Mouse (Mus musculus) liver, embryonic 16.5 days (tissue): Measurements from ENCODE around the gene Zswim2. TPM values are rescaled to one million over a fixed set of nuclear protein-coding genes. Genes with fewer than 3 reads are reported as not detected.

Source experiments
- ATAC-seq: fragments of 200-750 bp; cut with Nextera tagmentation; 2 replicates; pipeline ENCODE4 v1.8.0; 2017; ENCODE audit warnings: low read depth, mild to moderate bottlenecking, moderate number of reproducible peaks, moderate library complexity
- H3K27ac ChIP-seq: fragments of 300-500 bp; sonication (generic); 2 replicates; pipeline ENCODE4 v1.5.1; 2014; ENCODE audit warnings: mild to moderate bottlenecking, low read length
- H3K27me3 ChIP-seq: fragments of 300-500 bp; sonication (generic); 2 replicates; pipeline ENCODE4 v1.6.1; 2014; ENCODE audit warnings: low read depth, low read length, mixed read lengths; ENCODE audit not compliant: control insufficient read depth, insufficient read depth
- H3K36me3 ChIP-seq: fragments of 300-500 bp; sonication (generic); 2 replicates; pipeline ENCODE4 v1.6.1; 2014; ENCODE audit warnings: mild to moderate bottlenecking; ENCODE audit not compliant: control insufficient read depth, insufficient read depth
- H3K4me1 ChIP-seq: fragments of 300-500 bp; sonication (generic); 2 replicates; pipeline ENCODE4 v1.6.1; 2014; ENCODE audit warnings: low read depth, low read length, mixed read lengths; ENCODE audit not compliant: control insufficient read depth
- H3K4me2 ChIP-seq: fragments of 300-500 bp; sonication (generic); 2 replicates; pipeline ENCODE4 v1.6.1; 2014; ENCODE audit warnings: low read depth, low read length, mixed read lengths
- H3K4me3 ChIP-seq: fragments of 300-500 bp; sonication (generic); 2 replicates; pipeline ENCODE4 v1.5.1; 2014; ENCODE audit warnings: low read depth, mild to moderate bottlenecking, low read length
- H3K9ac ChIP-seq: fragments of 300-500 bp; sonication (generic); 2 replicates; pipeline ENCODE4 v1.6.1; 2014; ENCODE audit warnings: low read depth, low read length
- H3K9me3 ChIP-seq: fragments of 300-500 bp; sonication (generic); replicated peaks from 2 replicates; pipeline ENCODE4 v1.6.1; 2016; ENCODE audit warnings: low read length; ENCODE audit not compliant: control insufficient read depth
- WGBS: fragments of 180-500 bp; shearing (Covaris S2); extraction: QIAGEN DNeasy Blood & Tissue Kit; methylation state at CpG from one replicate; pipeline ENCODE4 v1.1.7; 2014; ENCODE audit not compliant: insufficient replicate concordance; 5-methylcytosine and 5-hydroxymethylcytosine counted together
- polyA plus RNA-seq: library from polyadenylated mRNA; unstranded; fragments of >200 nt; fragmentation: Nextera tagmentation; extraction: Ambion mirVana; gene quantifications from 2 replicates; pipeline ENCODE4 v1.2.1, GENCODE M21; 2015

Gene Zswim2
- polyA plus RNA-seq, 1 experiment from 2014 or later = not detected

DNA sequence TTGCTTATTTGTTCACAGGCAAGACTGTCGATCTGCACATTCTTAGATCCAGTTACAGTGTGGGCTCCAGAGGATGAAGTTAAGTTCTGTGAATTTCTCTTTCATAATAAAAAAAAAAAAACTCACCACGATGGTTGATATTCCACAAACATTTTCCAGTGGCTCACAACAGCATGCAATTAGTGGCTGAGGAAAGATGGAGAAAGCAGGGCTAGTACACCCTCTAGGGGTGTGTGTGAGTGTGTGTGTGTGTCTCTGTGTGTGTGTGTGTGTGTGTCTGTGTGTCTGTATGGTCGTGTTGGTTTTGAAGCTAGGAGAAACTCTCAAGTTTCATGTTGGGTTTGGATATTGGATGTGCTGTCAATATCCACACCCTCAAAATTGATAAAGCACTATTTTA lies 350 bp upstream of the Zswim2 start:
- Histone ChIP-seq H3K4me1 (no peaks in the 10 kb centered on the region), H3K4me3 (no peak overlapping the region), H3K9me3 (no peaks in the 10 kb centered on the region), H3K4me2 (no peak overlapping the region), H3K36me3 (no peaks in the 10 kb centered on the region), H3K9ac (no peak overlapping the region), H3K27me3 (no peaks in the 10 kb centered on the region), H3K27ac (no peak overlapping the region)
- ATAC-seq = no peak
- WGBS = 17% methylated on average over 3 of the region's 3 CpGs

GRCm38 (mm10) chr2:83929478-83930088 lies 11.4 kb downstream of the Zswim2 start:
- Histone ChIP-seq H3K4me3 (no peak overlapping the region), H3K9me3 (no peaks in the 10 kb centered on the region), H3K27me3 (no peaks in the 10 kb centered on the region), H3K27ac (no peak overlapping the region), H3K36me3 (no peaks in the 10 kb centered on the region), H3K9ac (no peak overlapping the region), H3K4me1 (no peaks in the 10 kb centered on the region), H3K4me2 (no peak overlapping the region)
- 10% methylated on average over 2 of the region's 2 CpGs for WGBS
- no peak for ATAC-seq

DNA sequence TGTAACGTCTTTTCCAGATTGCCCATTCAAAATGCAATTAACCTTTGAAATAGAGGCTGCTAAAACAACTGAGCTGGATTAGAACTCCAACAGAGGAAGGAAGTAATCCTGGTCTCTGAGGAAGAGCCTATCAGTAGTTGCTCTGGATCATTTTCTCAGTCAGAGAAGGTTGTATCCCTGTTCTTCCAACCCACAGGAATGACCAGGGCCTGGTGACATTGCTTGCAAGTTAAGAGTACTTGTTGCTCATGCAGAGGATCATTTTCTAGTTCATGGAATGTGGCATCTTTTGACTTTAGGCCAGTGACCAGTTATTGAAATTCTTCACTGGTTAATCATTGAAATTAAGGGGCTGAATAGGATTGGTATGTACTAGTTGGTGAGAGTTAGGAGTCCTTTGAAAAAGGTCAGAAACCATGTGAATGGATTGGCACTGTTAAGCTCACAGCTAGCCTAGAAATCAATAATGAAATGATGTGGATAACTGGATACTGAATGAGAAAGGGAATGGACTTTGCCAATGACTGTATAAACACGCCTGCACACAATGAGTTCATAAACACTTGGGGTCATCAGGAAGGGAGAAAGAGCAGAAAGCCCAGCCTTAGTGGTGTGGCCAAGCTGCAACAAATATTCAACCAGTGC lies 39.0 kb downstream of the Zswim2 start:
- no peak overlapping the region for H3K27ac ChIP-seq
- no peak overlapping the region for H3K4me2 ChIP-seq
- ATAC-seq = no peak
- no peaks in the 10 kb centered on the region for H3K4me1 ChIP-seq
- 50% methylated on average over 2 of the region's 2 CpGs for WGBS
- no peak overlapping the region for H3K4me3 ChIP-seq
- no peaks in the 10 kb centered on the region for H3K27me3 ChIP-seq
- no peaks in the 10 kb centered on the region for H3K9me3 ChIP-seq
- no peaks in the 10 kb centered on the region for H3K36me3 ChIP-seq
- H3K9ac ChIP-seq = no peak overlapping the region

DNA sequence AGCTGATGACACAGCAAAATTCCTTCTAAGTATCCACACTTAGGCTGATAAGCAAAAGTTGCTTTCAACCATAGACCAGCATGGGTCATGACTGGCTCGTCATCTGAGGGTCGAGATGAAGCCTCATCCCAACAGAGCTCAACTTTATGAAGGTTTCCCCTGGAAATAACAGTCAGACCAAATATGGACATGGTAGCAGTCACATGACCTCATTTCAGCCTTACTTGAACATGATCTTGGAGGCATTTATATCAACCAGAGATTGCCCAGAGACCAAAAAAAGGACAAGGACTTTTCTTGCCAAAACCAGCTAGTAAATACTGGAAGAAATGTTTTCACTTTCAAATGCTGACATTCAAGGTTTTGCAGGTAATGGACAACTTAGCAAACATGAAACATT lies 47.3 kb downstream of the Zswim2 start:
- Histone ChIP-seq H3K36me3 (no peaks in the 10 kb centered on the region), H3K9me3 (no peaks in the 10 kb centered on the region), H3K9ac (no peak overlapping the region), H3K4me1 (no peaks in the 10 kb centered on the region), H3K27ac (no peak overlapping the region), H3K27me3 (no peaks in the 10 kb centered on the region), H3K4me3 (no peak overlapping the region), H3K4me2 (no peak overlapping the region)
- ATAC-seq = no peak
- 64% methylated on average over 2 of the region's 2 CpGs for WGBS

GRCm38 (mm10) chr2:83883850-83884420 lies 57.1 kb downstream of the Zswim2 start:
- H3K36me3 ChIP-seq = no peaks in the 10 kb centered on the region
- H3K4me2 ChIP-seq = no peak overlapping the region
- H3K27me3 ChIP-seq = no peaks in the 10 kb centered on the region
- ATAC-seq = no peak
- no peak overlapping the region for H3K4me3 ChIP-seq
- 52% methylated on average over 6 of the region's 6 CpGs for WGBS
- no peaks in the 10 kb centered on the region for H3K9me3 ChIP-seq
- H3K4me1 ChIP-seq = no peaks in the 10 kb centered on the region
- H3K9ac ChIP-seq = no peak overlapping the region
- no peak overlapping the region for H3K27ac ChIP-seq

Other genes with a start within 250 kb of the Zswim2 start
- gene Itgav, start 216.8 kb downstream of the Zswim2 start, polyA plus RNA-seq = 15.0 and 15.7 TPM in 2 replicates
- 0.28 and 0.33 TPM in 2 replicates for gene Fam171b, start 128.6 kb downstream of the Zswim2 start, polyA plus RNA-seq
- gene Gm13698, start 14.5 kb upstream of the Zswim2 start, polyA plus RNA-seq = not detected in 2 replicates
- not detected in 2 replicates for gene Gm13693, start 20.3 kb upstream of the Zswim2 start, polyA plus RNA-seq
- gene Gm13695, start 26.1 kb upstream of the Zswim2 start, polyA plus RNA-seq = not detected in 2 replicates
- not detected in 2 replicates for gene Gm13696, start 31.9 kb upstream of the Zswim2 start, polyA plus RNA-seq
- gene Gm13694, start 37.7 kb upstream of the Zswim2 start, polyA plus RNA-seq = not detected in 2 replicates
- not detected in 2 replicates for gene Gm13697, start 43.5 kb upstream of the Zswim2 start, polyA plus RNA-seq
- gene Gm13691, start 49.3 kb upstream of the Zswim2 start, polyA plus RNA-seq = not detected in 2 replicates